Comparison of ENCODE assay signal across 22 mouse cellular contexts in the genomic region with DNA sequence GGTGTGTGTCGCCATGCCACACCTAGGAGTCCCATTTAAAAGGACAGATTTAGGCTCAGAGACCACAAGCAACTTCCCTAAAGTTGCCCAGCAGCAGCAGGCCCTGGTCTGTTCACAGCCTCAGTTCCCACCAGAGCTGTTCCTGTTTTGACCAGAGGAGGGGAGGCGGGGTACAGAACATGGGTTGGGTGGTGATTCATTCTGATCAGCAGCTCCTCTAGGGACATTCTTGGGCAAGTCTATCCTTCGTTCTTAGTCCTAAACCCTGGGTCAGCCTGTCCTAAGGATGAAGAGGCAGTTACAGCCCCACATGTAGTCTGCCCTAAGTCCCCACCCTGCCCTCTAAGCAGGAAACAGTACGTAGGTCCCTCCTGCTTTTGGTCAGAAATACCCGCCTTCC. TPM values are rescaled to one million over a fixed set of nuclear protein-coding genes. Genes with fewer than 3 reads are reported as not detected.
DNase-seq lines count a peak whose midpoint lies in the region; ATAC-seq and TF ChIP-seq lines count a peak whose summit lies in the region.
"Had no signal": no experiment of that assay in that cellular context is flagged by ENCODE, and none has a peak within 500 bp of the region (broad histone marks: within the 10 kb centered on the region; RNA-seq: fewer than 3 reads in every experiment).

No protein-coding gene starts in this region.

- no peak overlapping the region for H3K4me2 ChIP-seq in forebrain, embryonic 15.5 days (replicated peaks)
- H3K4me2 ChIP-seq: liver, embryonic 15.5 days had no signal

- H3K27me3 ChIP-seq in C2C12 (ENCODE audit: control insufficient read depth, insufficient read depth, insufficient read length) = no peaks in the 10 kb centered on the region
- peaks cover 28% of the 10 kb centered on the region for H3K27me3 ChIP-seq in megakaryocyte, embryonic 14.5 days (replicated peaks)
- H3K27me3 ChIP-seq in forebrain, embryonic 15.5 days = peaks cover 43% of the 10 kb centered on the region

- peaks cover 79% of the 10 kb centered on the region for H3K4me1 ChIP-seq in megakaryocyte, embryonic 14.5 days
- peaks cover 14% of the 10 kb centered on the region for H3K4me1 ChIP-seq in forebrain, embryonic 15.5 days

- intact Hi-C loops in gastrocnemius, postnatal 14 days (cut with DNase I; ENCODE audit: low total_unique reads) = loop anchor here (5.0 kb wide), 1 partner anchor 33 kb away; no protein-coding TSS in a partner anchor

- no peak overlapping the region for H3ac ChIP-seq in C2C12 (ENCODE audit: control insufficient read depth, insufficient read length, low read depth)

- WGBS in forebrain, embryonic 15.5 days = 73% methylated on average over 5 of the region's 5 CpGs

- H3K9ac ChIP-seq in forebrain, embryonic 15.5 days (replicated peaks) = no peak overlapping the region
- H3K9ac ChIP-seq: forebrain, postnatal 0 days; liver, embryonic 15.5 days had no signal

- no peaks in the 10 kb centered on the region for H3K36me3 ChIP-seq in C2C12 (ENCODE audit: control insufficient read depth, insufficient read depth)
- peaks cover 15% of the 10 kb centered on the region for H3K36me3 ChIP-seq in megakaryocyte, embryonic 14.5 days (replicated peaks; ENCODE audit: low read length)
- no peaks in the 10 kb centered on the region for H3K36me3 ChIP-seq in forebrain, embryonic 15.5 days
- H3K36me3 ChIP-seq: liver, embryonic 15.5 days had no signal

- no peak overlapping the region for H3K4me3 ChIP-seq in C2C12 (ENCODE audit: insufficient read depth, poor library complexity, severe bottlenecking)
- peak overlapping the region; percentile 89 for H3K4me3 ChIP-seq in megakaryocyte, embryonic 14.5 days (replicated peaks)
- H3K4me3 ChIP-seq in forebrain, embryonic 15.5 days = no peak overlapping the region
- H3K4me3 ChIP-seq: liver, embryonic 15.5 days had no signal

- H3K27ac ChIP-seq in forebrain, embryonic 15.5 days (replicated peaks) = no peak overlapping the region
- H3K27ac ChIP-seq: liver, embryonic 15.5 days had no signal

- ATAC-seq in forebrain, embryonic 15.5 days (replicated peaks) = no peak
- ATAC-seq: forebrain, postnatal 0 days had no signal

- no peaks in the 10 kb centered on the region for H3K79me3 ChIP-seq in C2C12 (ENCODE audit: low read depth)

- TF ChIP-seq CTCF in C2C12 (IDR thresholded peaks at IDR 0.05; ENCODE audit: control insufficient read depth, insufficient read depth, insufficient read length) = no peak

- peak; percentile 13 for DNase-seq in gastrocnemius, adult 18-20 months (ENCODE audit: low spot score)
- no peak for DNase-seq in gastrocnemius, postnatal 14 days
- DNase-seq in NIH3T3 (ENCODE audit: low read depth) = peak; percentile 86
- no peak for DNase-seq in testis, postnatal 14 days (ENCODE audit: low spot score)
- DNase-seq in lung, postnatal 10 days = no peak
- DNase-seq: adrenal gland, adult 8-10 months; cerebellum, adult 11-12 months; cerebellum, postnatal 25 days; embryo, embryonic 11 days; forebrain, postnatal 0 days; kidney, adult 11 months; lung, postnatal 14 days had no signal

- H3K79me2 ChIP-seq in C2C12 (ENCODE audit: control insufficient read depth, insufficient read depth) = no peaks in the 10 kb centered on the region

- H3K9me3 ChIP-seq in megakaryocyte, embryonic 14.5 days = no peaks in the 10 kb centered on the region
- no peaks in the 10 kb centered on the region for H3K9me3 ChIP-seq in forebrain, embryonic 15.5 days
- H3K9me3 ChIP-seq: liver, embryonic 15.5 days had no signal

TF ChIP-seq in C2C12, 6 proteins besides CTCF, POLR2A, EP300 and RAD21:
- peak; percentile 27 for TF ChIP-seq CEBPB (IDR thresholded peaks at IDR 0.05; ENCODE audit: low read depth)
- no peak for TF ChIP-seq MYOD1 (IDR thresholded peaks at IDR 0.05; ENCODE audit: control insufficient read depth, insufficient read length, low read depth)

RNA-seq across cellular contexts. Expression of a gene that starts 2.8 kb away (rescaled TPM):
- total RNA-seq in gastrocnemius, adult 18-20 months (2021) = under 1 TPM; 0.50 to 0.78 TPM
- total RNA-seq in gastrocnemius, postnatal 14 days (2021) = under 1 TPM; 0.08 to 0.60 TPM
- polyA plus RNA-seq in C2C12 (2012; fragmentation: generic; extraction: Trizol) = 0.14 TPM
- polyA plus RNA-seq in megakaryocyte, embryonic 14.5 days (2012; ENCODE audit: insufficient read depth, low replicate concordance) = 5.1 and 11.5 TPM in 2 replicates
- 0.09 and 0.13 TPM in 2 replicates for polyA plus RNA-seq in forebrain, embryonic 15.5 days (2015; fragmentation: Nextera tagmentation; extraction: Ambion mirVana)
- total RNA-seq: heart, adult 8-10 months had no signal
- polyA plus RNA-seq: heart, postnatal 0 days had no signal

RNA-seq across cellular contexts. Expression of a gene that starts 16.8 kb away (rescaled TPM):
- under 1 TPM in 1 of 2 experiments, not detected in 1; 0.25 TPM for total RNA-seq in gastrocnemius, adult 18-20 months (2021)
- total RNA-seq in gastrocnemius, postnatal 14 days (2021) = under 1 TPM in 1 of 2 experiments, not detected in 1; 0.20 TPM
- 0.05 TPM for polyA plus RNA-seq in C2C12 (2012; fragmentation: generic; extraction: Trizol)
- 0.56 TPM in 1 of 2 replicates, not detected in the other for polyA plus RNA-seq in megakaryocyte, embryonic 14.5 days (2012; ENCODE audit: insufficient read depth, low replicate concordance)
- not detected in 2 replicates for polyA plus RNA-seq in forebrain, embryonic 15.5 days (2015; fragmentation: Nextera tagmentation; extraction: Ambion mirVana)
- total RNA-seq: adrenal gland, adult 8-10 months; heart, adult 8-10 months; left cerebral cortex, postnatal 25 days had no signal
- polyA plus RNA-seq: embryonic facial prominence, embryonic 14.5 days; heart, postnatal 0 days; hindbrain, embryonic 11.5 days; liver, embryonic 15.5 days; urinary bladder, adult 2 months had no signal

Comparison
In these comparisons a context has a peak if more than half of its experiments do, and no peak if none do; other contexts are left out.
1. DNase-seq: peak in gastrocnemius, adult 18-20 months (single experiment) and NIH3T3 (single experiment); none in gastrocnemius, postnatal 14 days (single experiment), testis, postnatal 14 days (single experiment) and lung, postnatal 10 days (single experiment).